ENCODE assay signal across 22 mouse cellular contexts in genomic region chr10:114186287-114186686, GRCm38 (mm10).
DNase-seq lines count a peak whose midpoint lies in the region; ATAC-seq and TF ChIP-seq lines count a peak whose summit lies in the region.
"Had no signal": no experiment of that assay in that cellular context is flagged by ENCODE, and none has a peak within 500 bp of the region (broad histone marks: within the 10 kb centered on the region; RNA-seq: fewer than 3 reads in every experiment).

No protein-coding gene starts in this region.

- no peak overlapping the region for H3K4me3 ChIP-seq in limb, embryonic 11.5 days (ENCODE audit: low read depth, low read length)
- H3K4me3 ChIP-seq in limb, embryonic 10.5 days: no peak overlapping the region
- no peak overlapping the region for H3K4me3 ChIP-seq in midbrain, embryonic 11.5 days (ENCODE audit: low read depth, low read length)
- H3K4me3 ChIP-seq in midbrain, postnatal 0 days (ENCODE audit: low read depth, low read length): no peak overlapping the region
- no peak overlapping the region for H3K4me3 ChIP-seq in midbrain, embryonic 12.5 days
- H3K4me3 ChIP-seq in midbrain, embryonic 10.5 days: no peak overlapping the region
- H3K4me3 ChIP-seq in neural tube, embryonic 14.5 days (ENCODE audit: low read depth, low read length): no peak overlapping the region
- H3K4me3 ChIP-seq in neural tube, embryonic 15.5 days (replicated peaks): no peak overlapping the region

- no peak for DNase-seq in limb, embryonic 11.5 days (ENCODE audit: low spot score)
- DNase-seq in limb, embryonic 10.5 days (ENCODE audit: low spot score): no peak
- peak; percentile 10 for DNase-seq in midbrain, embryonic 11.5 days (ENCODE audit: low spot score, missing footprints)
- DNase-seq in midbrain, postnatal 0 days (ENCODE audit: low spot score): no peak
- DNase-seq in midbrain, embryonic 10.5 days (ENCODE audit: low spot score): no peak
- DNase-seq: adrenal gland, adult 2 months; adrenal gland, adult 8-10 months; adrenal gland, postnatal 10 days; adrenal gland, postnatal 14 days; adrenal gland, postnatal 25 days; adrenal gland, postnatal 36 days; B cell, adult 2 months; cerebellum, adult 11 months; cerebellum, adult 11-12 months had no signal

- H3K9me3 ChIP-seq in limb, embryonic 11.5 days (ENCODE audit: control insufficient read depth, low read length): no peaks in the 10 kb centered on the region
- no peaks in the 10 kb centered on the region for H3K9me3 ChIP-seq in limb, embryonic 10.5 days (replicated peaks)
- no peaks in the 10 kb centered on the region for H3K9me3 ChIP-seq in midbrain, embryonic 11.5 days (ENCODE audit: control insufficient read depth, low read length)
- no peaks in the 10 kb centered on the region for H3K9me3 ChIP-seq in midbrain, postnatal 0 days (ENCODE audit: low read length)
- no peaks in the 10 kb centered on the region for H3K9me3 ChIP-seq in midbrain, embryonic 12.5 days
- H3K9me3 ChIP-seq in midbrain, embryonic 10.5 days (replicated peaks): no peaks in the 10 kb centered on the region
- H3K9me3 ChIP-seq in neural tube, embryonic 14.5 days (ENCODE audit: control insufficient read depth, low read length): no peaks in the 10 kb centered on the region
- H3K9me3 ChIP-seq in neural tube, embryonic 15.5 days (replicated peaks): no peaks in the 10 kb centered on the region

- no peak overlapping the region for H3K4me2 ChIP-seq in limb, embryonic 11.5 days (ENCODE audit: low read depth, severe bottlenecking)
- no peak overlapping the region for H3K4me2 ChIP-seq in midbrain, embryonic 11.5 days
- H3K4me2 ChIP-seq in midbrain, postnatal 0 days (ENCODE audit: low read depth, low read length, poor library complexity, severe bottlenecking): no peak overlapping the region
- H3K4me2 ChIP-seq in midbrain, embryonic 12.5 days (replicated peaks): no peak overlapping the region
- no peak overlapping the region for H3K4me2 ChIP-seq in neural tube, embryonic 14.5 days (ENCODE audit: low read depth, low read length)
- H3K4me2 ChIP-seq in neural tube, embryonic 15.5 days: no peak overlapping the region

- no peaks in the 10 kb centered on the region for H3K36me3 ChIP-seq in limb, embryonic 11.5 days (ENCODE audit: control insufficient read depth, insufficient read depth, low read length)
- no peaks in the 10 kb centered on the region for H3K36me3 ChIP-seq in limb, embryonic 10.5 days
- H3K36me3 ChIP-seq in midbrain, embryonic 11.5 days (ENCODE audit: control insufficient read depth, insufficient read depth, low read length): no peaks in the 10 kb centered on the region
- H3K36me3 ChIP-seq in midbrain, postnatal 0 days (ENCODE audit: insufficient read depth, low read length): no peaks in the 10 kb centered on the region
- no peaks in the 10 kb centered on the region for H3K36me3 ChIP-seq in midbrain, embryonic 12.5 days
- H3K36me3 ChIP-seq in midbrain, embryonic 10.5 days: no peaks in the 10 kb centered on the region
- H3K36me3 ChIP-seq in neural tube, embryonic 14.5 days (ENCODE audit: control insufficient read depth, insufficient read depth, low read length): no peaks in the 10 kb centered on the region
- no peaks in the 10 kb centered on the region for H3K36me3 ChIP-seq in neural tube, embryonic 15.5 days
- H3K36me3 ChIP-seq: G1E had no signal

- ATAC-seq in limb, embryonic 11.5 days (ENCODE audit: insufficient number of reproducible peaks, low FRiP score, low TSS enrichment, low read depth): peak; percentile 72; the same call in 1 of the 2 replicates
- 0 out of 2 replicates have a peak, but pooled peaks have one; percentile 52 for ATAC-seq in midbrain, embryonic 11.5 days (ENCODE audit: low FRiP score)
- no peak for ATAC-seq in midbrain, postnatal 0 days (ENCODE audit: low FRiP score)
- ATAC-seq in midbrain, embryonic 12.5 days (ENCODE audit: low FRiP score, low read depth): 0 out of 2 replicates have a peak, but pooled peaks have one; percentile 39
- ATAC-seq in neural tube, embryonic 14.5 days (ENCODE audit: low read depth): 0 out of 2 replicates have a peak, but pooled peaks have one; percentile 24
- no peak for ATAC-seq in neural tube, embryonic 15.5 days (ENCODE audit: low FRiP score)
- ATAC-seq: activated CD4-positive, CD25-positive, alpha-beta regulatory T cell, adult 4 months; CD4-positive, CD25-positive, alpha-beta regulatory T cell, adult 4 months; Patski had no signal

- H3K9ac ChIP-seq in limb, embryonic 11.5 days (ENCODE audit: low read length): no peak overlapping the region
- no peak overlapping the region for H3K9ac ChIP-seq in midbrain, embryonic 11.5 days (ENCODE audit: low read length)
- no peak overlapping the region for H3K9ac ChIP-seq in midbrain, postnatal 0 days (replicated peaks; ENCODE audit: low read length, poor library complexity, severe bottlenecking)
- H3K9ac ChIP-seq in midbrain, embryonic 12.5 days (replicated peaks): no peak overlapping the region
- no peak overlapping the region for H3K9ac ChIP-seq in neural tube, embryonic 14.5 days (replicated peaks; ENCODE audit: low read depth, low read length)
- no peak overlapping the region for H3K9ac ChIP-seq in neural tube, embryonic 15.5 days (replicated peaks)

- WGBS in limb, embryonic 11.5 days: 88% methylated on average over 1 of the region's 1 CpGs
- WGBS in limb, embryonic 10.5 days: 81% methylated on average over 1 of the region's 1 CpGs
- 84% methylated on average over 1 of the region's 1 CpGs for WGBS in midbrain, embryonic 11.5 days
- 96% methylated on average over 1 of the region's 1 CpGs for WGBS in midbrain, postnatal 0 days
- 90% methylated on average over 1 of the region's 1 CpGs for WGBS in midbrain, embryonic 12.5 days
- 97% methylated on average over 1 of the region's 1 CpGs for WGBS in midbrain, embryonic 10.5 days
- 94% methylated on average over 1 of the region's 1 CpGs for WGBS in neural tube, embryonic 14.5 days
- 90% methylated on average over 1 of the region's 1 CpGs for WGBS in neural tube, embryonic 15.5 days

- H3K4me1 ChIP-seq in limb, embryonic 11.5 days (ENCODE audit: control insufficient read depth, insufficient read depth, low read length): no peaks in the 10 kb centered on the region
- H3K4me1 ChIP-seq in limb, embryonic 10.5 days: no peaks in the 10 kb centered on the region
- H3K4me1 ChIP-seq in midbrain, embryonic 11.5 days (ENCODE audit: control insufficient read depth, insufficient read depth, low read length): no peaks in the 10 kb centered on the region
- H3K4me1 ChIP-seq in midbrain, postnatal 0 days (ENCODE audit: insufficient read depth, low read length): no peaks in the 10 kb centered on the region
- no peaks in the 10 kb centered on the region for H3K4me1 ChIP-seq in midbrain, embryonic 12.5 days
- no peaks in the 10 kb centered on the region for H3K4me1 ChIP-seq in midbrain, embryonic 10.5 days
- no peaks in the 10 kb centered on the region for H3K4me1 ChIP-seq in neural tube, embryonic 14.5 days (ENCODE audit: control insufficient read depth, insufficient read depth, low read length)
- no peaks in the 10 kb centered on the region for H3K4me1 ChIP-seq in neural tube, embryonic 15.5 days

- no peak for TF ChIP-seq CTCF in midbrain, postnatal 0 days (IDR thresholded peaks at IDR 0.05)

- no peaks in the 10 kb centered on the region for H3K27me3 ChIP-seq in limb, embryonic 11.5 days (ENCODE audit: control insufficient read depth, insufficient read depth, low read length)
- no peaks in the 10 kb centered on the region for H3K27me3 ChIP-seq in limb, embryonic 10.5 days (ENCODE audit: low read depth, poor library complexity, severe bottlenecking)
- no peaks in the 10 kb centered on the region for H3K27me3 ChIP-seq in midbrain, embryonic 11.5 days (ENCODE audit: control insufficient read depth, insufficient read depth, low read length)
- no peaks in the 10 kb centered on the region for H3K27me3 ChIP-seq in midbrain, postnatal 0 days (ENCODE audit: insufficient read depth, low read length)
- H3K27me3 ChIP-seq in midbrain, embryonic 12.5 days: no peaks in the 10 kb centered on the region
- no peaks in the 10 kb centered on the region for H3K27me3 ChIP-seq in midbrain, embryonic 10.5 days (ENCODE audit: low read depth, poor library complexity, severe bottlenecking)
- H3K27me3 ChIP-seq in neural tube, embryonic 14.5 days (ENCODE audit: control insufficient read depth, insufficient read depth, low read length): no peaks in the 10 kb centered on the region
- H3K27me3 ChIP-seq in neural tube, embryonic 15.5 days (replicated peaks): no peaks in the 10 kb centered on the region
- H3K27me3 ChIP-seq: CH12.LX had no signal

- no peak overlapping the region for H3K27ac ChIP-seq in limb, embryonic 11.5 days (replicated peaks; ENCODE audit: low read depth, low read length)
- no peak overlapping the region for H3K27ac ChIP-seq in limb, embryonic 10.5 days
- H3K27ac ChIP-seq in midbrain, embryonic 11.5 days (ENCODE audit: low read depth, low read length): no peak overlapping the region
- H3K27ac ChIP-seq in midbrain, postnatal 0 days (ENCODE audit: low read depth, low read length): no peak overlapping the region
- no peak overlapping the region for H3K27ac ChIP-seq in midbrain, embryonic 12.5 days (replicated peaks)
- no peak overlapping the region for H3K27ac ChIP-seq in midbrain, embryonic 10.5 days (replicated peaks)
- no peak overlapping the region for H3K27ac ChIP-seq in neural tube, embryonic 14.5 days (ENCODE audit: low read depth, low read length)
- H3K27ac ChIP-seq in neural tube, embryonic 15.5 days (replicated peaks): no peak overlapping the region

Comparison
In these comparisons a context has a peak if more than half of its experiments do, and no peak if none do; other contexts are left out.
1. ATAC-seq: peak in limb, embryonic 11.5 days (single experiment), midbrain, embryonic 11.5 days (single experiment), midbrain, embryonic 12.5 days (single experiment) and neural tube, embryonic 14.5 days (single experiment); none in midbrain, postnatal 0 days (single experiment) and neural tube, embryonic 15.5 days (single experiment).